Mouse (Mus musculus): ENCODE data around the gene Zc3h13. TPM values are rescaled to one million over a fixed set of nuclear protein-coding genes. Genes with fewer than 3 reads are reported as not detected.

Gene Zc3h13
- 16.2 and 21.7 TPM in 2 replicates for polyA plus RNA-seq (2012; rRNA removed)

DNA sequence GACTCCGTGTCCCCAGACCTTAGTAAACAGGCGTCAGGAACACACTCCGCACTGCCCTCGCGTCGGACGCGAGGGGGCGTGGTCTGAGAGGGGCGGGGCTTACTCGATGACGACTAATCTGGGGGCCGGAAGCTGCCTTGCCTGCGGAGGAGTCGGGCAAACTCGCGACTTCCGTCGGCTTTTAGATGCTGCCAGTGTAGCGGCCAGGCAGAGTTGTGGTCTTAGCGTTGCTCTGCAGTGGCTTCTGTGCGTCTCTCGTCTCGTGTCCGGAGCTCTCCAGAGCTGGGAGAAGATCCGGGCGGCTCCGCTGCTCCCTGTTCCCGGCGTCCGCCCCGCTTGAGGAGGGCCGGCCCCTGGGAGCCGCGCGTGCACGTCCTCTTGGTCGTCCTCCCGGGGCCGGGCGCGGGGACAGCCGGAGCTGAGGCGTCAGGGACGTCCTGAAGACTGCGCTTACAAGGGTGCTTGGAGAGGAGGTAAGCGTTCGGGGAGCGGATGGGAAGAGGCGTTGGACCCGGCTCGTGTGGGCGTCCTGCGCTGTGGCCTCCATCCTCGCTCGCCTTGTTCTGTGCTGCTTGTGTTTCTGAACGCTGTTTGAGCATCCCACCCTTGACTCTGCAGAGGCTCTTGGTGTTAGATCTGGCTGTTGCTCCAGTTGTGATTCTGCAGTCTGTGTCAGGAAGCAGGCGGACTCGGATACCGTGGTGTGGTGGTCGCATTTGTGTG lies at the start of gene Zc3h13:
Gene Zc3h13 (plus strand): TSS at position 181 of the 723 bp plus-strand sequence.
- DNase-seq (ENCODE audit: low spot score), result peak; percentile 94

DNA sequence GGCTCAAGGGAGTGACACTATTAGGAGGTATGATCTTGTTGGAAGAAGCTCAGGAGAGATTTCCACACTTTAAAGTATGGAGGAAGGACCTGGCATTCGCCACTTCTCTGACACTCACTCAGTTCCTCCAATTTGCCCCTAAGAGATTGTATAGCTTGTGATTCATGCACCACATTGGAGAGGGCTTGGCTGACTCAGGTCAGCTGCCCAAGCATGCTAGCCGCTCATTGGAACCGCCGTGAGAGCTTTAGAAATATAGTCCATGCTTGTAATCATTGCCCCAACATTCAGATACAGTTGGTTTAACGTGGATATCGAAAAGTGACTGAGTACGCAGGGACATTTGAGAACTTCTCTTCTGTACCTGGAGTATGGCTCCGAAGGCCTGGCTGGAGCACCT lies 48.6 kb upstream of the Zc3h13 start:
- no peak for DNase-seq (ENCODE audit: low spot score)

DNA sequence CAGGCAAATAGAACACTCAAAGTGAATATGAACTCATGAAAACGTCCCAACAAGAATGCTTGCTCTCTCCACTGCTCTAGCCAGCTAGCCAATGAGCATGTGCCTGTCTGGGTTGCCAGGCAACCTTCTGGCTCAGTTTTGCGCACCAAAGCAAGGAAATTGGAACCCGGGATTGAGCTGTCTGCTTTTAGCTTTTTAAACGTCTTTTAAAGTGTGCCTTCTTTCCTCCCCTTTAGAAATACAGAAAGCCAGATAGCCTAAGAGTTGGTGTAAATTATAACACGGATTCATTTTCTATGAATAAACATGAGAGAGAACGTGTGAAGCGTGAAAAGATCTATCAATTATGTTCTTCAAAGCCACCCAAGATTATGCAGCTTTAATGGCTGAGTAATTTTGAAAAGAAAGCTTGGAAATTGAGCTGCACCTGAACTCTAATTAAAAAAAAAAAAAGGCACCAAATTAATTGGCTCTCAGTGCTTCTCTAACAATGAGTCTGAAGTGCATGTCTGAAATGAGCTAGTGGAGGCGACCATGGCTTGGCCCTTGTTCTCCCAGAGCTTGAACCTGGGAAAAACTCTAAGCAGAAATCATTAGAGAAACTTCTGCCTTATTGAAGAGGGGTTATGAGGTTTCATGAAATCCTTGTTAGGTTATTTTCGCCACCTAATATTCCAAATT lies 48.1 kb upstream of the Zc3h13 start:
- no peak for DNase-seq (ENCODE audit: low spot score)

DNA sequence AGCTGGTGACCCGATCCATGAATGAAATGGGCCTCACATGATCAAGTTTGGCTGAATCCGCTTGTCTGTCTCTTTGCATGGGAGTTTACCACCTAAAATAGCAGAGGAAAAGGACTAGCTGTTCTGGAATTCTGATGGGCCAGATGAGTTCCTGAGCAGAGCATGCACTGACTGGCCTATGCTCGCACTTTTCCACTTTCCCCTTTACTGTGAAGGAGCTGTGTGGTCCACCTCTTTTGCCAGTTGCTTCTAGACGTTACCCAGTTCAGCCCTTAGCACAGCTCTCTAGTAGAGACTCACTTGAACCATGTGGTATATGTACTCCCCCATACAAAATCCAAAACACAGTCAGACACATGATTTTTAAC lies 47.6 kb upstream of the Zc3h13 start:
- no peak for DNase-seq (ENCODE audit: low spot score)

DNA sequence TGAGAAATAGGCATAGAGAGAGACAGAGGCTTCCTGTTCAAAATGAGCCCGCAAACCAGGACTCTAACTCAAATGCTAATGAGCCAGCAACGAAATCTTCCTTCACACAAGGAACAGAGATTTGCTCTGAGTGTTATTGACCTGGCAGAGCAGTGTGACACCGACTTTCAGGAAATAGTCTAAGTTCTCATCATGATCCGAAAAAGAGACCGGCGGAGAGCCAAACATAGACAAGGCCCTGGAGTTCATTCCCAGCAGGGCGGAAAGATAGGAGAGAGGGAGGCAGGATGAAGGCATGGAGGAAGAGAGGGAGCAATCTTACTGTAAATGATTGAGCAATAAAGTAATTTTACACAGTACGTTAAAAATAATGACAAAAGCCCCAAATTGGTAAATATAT lies 47.1 kb upstream of the Zc3h13 start:
- no peak for DNase-seq (ENCODE audit: low spot score)

DNA sequence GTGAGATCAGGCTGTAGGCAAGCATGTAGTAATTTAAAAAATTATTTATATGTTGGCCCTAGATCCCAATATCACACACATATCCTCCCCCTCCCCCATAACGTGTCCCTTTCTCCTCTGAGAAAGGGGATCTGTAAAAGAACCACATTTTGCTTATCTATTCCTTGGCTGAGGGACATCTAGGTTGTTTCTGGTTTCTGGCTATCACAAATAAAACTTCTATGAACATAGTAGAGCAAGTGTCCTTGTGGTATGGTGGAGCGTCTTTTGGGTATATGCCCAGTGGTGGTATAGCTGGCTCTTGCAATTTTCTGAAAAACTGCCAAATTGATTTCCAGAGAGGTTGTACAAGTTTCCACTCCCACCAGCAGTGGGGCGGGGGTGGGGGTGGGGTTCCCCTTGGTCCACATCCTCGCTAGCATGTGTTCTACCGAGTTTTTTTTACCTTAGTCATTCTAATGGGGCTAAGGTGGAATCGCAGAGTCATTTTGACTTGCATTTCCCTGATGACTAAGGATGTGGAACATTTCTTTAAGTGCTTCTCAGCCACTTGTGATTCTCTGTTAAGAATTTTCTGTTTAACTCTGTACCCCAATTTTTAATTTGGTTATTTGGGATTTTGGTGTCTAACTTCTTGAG lies 46.0 kb upstream of the Zc3h13 start:
- DNase-seq (ENCODE audit: low spot score), result no peak

DNA sequence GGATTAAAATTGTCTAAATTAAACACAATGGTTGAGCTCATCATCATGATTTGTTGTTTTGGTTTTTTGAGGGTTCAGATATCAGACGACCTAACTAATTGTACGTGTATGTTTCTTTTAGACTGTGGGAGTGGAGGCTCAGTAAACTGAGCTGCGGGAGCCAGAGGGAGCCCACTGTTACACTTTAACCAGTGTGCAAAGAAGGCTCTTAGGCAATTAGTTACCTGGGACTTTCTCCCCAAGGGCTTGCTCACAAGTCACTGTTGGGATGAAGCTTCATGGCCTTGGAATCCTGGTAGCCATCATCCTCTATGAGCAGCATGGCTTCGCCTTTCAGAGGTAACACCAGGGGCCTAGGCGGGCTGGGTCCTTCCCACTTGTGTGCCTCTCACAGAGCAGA lies 42.1 kb upstream of the Zc3h13 start, which contains the start of gene Cpb2:
Gene Cpb2 (plus strand): TSS at position 201 of the 400 bp plus-strand sequence.
- DNase-seq (ENCODE audit: low spot score), result no peak

DNA sequence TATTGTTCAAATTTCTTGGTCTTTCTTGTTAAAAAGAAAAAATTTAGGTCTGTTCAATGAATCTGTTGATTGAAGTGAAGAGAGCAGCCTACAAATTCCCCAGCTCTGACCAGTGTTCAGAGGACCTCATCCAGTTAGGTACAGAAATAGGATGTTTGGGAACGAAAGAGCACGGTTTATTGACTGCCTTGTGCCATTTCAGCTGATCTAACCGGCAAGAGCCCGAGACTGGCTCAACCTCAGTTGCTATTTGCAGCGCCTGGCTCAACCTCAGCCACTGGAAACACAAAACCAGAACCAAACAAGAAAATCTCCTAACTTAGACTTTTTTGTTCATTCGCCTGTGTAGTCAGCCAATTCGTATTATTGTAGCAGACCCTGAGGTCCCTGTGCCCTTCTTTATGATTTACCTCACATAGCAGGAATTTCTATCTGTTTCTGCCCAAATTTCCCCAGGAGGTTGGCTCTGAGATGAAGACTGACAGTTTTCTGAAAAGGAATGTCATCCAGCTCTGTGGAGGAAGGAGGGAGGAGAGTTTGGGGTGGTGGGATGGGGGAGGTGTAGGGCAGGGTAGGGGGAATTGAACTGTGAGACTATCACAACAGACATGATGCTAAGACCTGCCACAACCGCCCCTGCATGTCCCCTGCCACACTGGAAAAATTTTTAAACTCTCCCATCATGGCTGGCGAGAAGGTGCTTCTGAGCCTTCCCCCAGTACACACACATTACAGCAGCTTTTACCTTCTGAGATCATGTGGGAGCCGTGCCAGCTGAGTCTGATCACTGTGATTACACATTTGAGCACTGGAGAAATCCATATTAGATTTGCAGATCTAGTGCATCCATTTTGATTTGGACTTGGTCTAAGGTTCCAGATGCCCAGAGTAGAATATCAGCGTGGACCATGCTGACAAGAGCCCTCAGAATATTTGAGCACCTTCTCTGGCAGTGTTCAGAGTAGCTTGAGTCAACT lies 37.9 kb upstream of the Zc3h13 start:
- DNase-seq (ENCODE audit: low spot score), result no peak

DNA sequence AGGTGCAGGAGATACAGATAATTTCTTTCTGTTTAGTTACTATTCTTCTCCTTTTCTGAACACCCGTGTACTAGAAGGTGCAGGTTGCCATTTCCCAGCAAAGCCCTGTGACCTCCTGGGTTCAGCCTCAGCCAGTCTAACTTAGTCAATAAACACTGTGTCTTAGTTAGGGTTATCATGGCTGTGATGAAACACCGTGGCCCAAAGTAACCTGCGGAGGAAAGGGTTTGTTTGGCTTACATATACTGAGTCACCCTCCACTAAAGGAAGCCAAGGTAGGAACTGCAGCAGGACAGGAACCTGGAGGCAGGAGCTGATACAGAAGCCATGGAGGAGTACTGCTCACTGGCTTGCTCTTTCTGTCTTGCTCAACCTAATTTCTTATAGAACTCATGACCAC lies 33.7 kb upstream of the Zc3h13 start:
- no peak for DNase-seq (ENCODE audit: low spot score)

DNA sequence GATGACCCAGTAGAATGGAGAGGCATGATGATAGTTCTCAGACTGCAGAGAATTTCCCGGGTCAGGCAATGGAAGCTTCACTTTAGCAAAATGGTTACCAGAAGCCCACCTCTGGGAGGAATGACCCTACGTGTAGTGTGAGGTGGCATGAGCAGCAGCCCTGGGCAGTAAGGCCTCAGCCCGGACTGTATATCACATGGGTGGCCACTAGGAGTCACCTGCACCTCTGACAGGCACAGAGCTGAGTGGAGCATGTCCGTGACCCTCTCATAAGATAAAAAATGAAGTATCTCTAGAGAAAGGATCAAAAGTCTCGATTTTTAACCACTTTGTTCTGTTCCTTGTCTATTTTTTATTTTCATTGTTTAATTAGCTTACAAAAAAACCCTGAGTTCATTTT lies 27.7 kb upstream of the Zc3h13 start:
- no peak for DNase-seq (ENCODE audit: low spot score)

DNA sequence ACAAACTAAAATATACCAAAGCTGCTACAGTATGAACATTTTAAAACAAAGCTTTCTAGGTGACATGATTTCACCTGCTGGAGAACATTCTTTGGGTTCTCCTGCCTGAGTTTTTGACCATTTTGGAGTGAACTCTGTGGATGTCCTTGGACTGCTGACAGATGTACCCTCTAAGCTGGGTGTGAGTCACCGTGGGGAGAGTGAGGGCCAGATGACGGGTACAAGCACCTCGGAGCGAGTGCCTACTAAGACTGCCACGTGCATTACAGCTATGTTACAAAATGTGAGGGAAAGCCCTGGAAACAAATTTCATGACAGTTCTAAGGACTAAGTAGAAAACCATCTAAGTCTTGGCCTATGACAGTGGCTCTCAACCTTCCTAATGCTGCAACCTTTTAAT lies 14.6 kb upstream of the Zc3h13 start:
- no peak for DNase-seq (ENCODE audit: low spot score)

DNA sequence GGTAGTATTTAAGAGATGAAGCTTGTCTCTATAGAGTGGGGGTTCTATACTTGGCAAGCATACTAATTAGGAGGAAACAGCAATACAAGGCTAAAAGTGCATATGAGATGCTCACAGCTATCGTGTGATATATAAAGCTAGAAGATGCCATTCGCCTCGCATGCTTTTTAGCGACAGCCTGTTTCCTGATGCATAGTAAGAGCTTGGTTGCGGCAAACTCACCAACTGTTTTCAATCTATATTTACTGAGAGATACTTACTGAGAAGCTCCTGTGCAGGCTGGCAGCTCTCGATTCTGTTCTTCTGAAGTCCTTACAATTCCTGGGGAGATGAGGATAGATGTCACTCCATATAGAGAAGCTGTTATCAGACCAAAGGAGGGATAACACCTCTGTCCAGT lies 4.5 kb upstream of the Zc3h13 start:
- DNase-seq (ENCODE audit: low spot score), result no peak

DNA sequence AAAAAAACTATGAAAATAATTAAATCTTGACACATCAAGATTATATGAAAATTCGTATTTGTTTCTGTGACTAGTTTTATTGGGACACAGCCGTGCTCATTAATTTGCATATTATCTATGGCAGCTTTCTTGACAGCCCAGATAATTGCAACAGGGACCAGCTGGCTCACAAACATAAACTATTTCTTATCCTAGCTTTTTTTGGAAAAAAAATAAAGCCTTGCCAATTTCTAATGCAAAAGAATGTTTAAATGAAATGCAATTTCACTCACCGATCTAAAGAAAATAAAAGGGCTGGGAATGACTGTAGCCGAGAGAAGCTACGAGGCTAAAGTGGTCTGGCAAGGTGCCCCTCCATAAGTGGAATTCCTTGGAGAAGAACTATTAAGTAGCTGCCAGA lies 3.8 kb upstream of the Zc3h13 start:
- no peak for DNase-seq (ENCODE audit: low spot score)

DNA sequence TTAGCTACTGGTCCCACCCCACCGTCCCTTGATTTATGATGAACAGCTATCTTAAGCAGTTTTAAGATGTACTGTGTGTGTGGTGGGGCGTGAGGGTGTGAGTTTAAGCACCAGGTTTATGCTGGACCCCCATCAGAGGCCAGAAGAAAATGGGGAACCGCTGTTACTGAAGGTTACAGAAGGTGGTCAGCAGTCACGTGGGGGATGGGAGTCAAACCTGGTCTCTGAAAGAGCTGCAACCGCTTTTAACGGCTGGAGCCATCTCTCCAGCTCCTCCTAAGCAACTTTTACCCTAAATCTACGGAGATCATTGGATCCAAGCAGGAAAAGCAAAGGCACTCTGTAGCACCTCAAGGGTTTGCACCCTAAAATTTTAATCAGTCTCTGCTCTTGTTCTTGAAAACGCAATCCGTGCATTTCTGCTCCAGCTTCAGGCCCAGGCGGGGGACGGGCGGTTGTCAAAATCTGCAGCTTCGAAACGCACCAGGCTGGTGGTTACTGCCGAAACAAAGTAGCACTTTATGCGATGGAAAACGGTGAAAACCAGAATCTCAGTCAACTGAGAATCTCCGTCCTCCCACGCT lies 472 bp upstream of the Zc3h13 start:
- peak; percentile 20 for DNase-seq (ENCODE audit: low spot score)

DNA sequence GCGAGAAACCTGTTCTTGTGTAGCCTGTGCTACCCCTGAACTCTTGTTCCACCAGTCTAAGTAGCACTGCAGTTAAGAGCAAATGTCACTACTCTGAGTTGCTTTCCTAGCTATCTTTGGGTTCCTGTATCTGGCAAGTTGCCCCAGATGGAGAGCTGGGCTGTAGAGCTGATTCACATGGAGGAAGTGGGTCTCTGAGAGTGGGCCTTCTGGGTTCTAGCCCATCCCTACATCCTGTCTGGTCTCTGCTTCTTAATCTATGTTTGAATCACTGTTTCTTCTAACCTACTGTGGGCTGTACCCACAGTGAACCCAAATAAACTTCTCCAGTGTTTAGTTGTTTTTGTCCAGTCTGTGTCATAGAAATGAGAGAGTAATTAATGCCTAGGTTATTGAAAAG lies 16.9 kb downstream of the Zc3h13 start:
- DNase-seq (ENCODE audit: low spot score), result no peak

DNA sequence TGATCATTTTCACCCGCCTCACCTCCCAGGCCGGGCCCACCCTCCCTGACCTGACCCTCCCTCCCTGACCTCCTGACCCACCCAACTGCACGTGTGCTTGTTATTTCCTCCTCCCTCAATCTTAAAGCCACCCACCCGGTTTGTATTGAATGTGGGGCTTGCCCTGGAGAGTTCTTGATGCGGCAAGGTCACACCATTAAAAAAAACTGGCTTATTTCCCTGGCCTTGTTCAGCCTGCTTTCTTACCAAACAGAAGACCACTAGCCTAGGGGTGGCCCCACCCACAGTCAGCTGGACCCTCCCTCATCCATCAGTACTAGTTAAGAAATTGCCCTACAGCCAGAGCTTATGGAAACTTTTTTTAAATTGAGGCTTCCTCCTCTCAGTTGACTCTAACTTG lies 19.6 kb downstream of the Zc3h13 start:
- DNase-seq (ENCODE audit: low spot score), result no peak

DNA sequence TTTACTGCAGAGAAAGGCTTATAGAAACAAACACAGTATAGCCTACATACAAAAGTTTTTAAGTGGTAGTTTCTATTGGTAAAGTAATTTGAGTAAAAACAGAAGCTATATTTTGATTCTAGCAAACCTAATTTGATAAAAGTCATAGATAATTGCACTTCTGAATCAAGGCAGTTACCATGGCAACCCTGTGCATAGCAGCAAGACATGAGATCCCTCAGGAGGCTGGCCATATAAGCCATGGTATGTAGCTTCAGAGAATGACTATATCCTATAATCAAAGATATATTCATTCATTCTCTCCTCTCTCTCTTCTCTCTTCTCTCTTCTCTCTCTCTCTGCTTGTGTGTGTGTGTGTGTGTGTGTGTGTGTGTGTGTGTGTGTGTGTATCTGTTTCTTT lies 23.7 kb downstream of the Zc3h13 start:
- no peak for DNase-seq (ENCODE audit: low spot score)

DNA sequence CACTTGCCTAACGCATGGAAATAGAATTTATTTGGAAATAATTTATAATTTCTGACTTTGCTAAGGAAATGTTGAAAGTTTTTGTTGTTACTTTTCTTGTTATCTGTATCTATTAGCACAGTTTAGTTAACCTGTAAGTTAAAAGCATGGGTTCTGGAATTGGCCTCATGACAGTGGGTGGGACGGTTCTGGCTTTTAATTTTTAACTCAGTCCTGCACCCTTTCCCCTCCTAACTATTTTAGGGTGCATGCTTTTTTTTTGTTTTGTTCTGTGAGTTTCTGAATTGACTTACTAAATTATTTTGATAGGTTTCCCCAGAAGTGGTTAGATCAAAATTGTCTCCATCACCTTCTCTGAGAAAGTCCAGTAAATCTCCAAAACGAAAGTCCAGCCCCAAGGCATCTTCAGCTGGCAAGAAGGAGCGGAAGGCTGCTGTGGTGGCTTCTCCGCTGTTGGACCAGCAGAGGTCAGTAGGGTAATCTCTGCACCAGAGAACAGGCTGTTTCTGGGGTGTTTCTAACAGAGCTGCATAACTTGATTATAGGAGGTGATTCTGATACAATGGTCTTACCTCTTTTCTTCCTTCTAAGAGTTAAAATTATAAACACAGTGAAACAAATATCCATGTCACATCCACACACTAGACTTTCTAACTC lies 25.3 kb downstream of the Zc3h13 start:
- DNase-seq (ENCODE audit: low spot score), result no peak

DNA sequence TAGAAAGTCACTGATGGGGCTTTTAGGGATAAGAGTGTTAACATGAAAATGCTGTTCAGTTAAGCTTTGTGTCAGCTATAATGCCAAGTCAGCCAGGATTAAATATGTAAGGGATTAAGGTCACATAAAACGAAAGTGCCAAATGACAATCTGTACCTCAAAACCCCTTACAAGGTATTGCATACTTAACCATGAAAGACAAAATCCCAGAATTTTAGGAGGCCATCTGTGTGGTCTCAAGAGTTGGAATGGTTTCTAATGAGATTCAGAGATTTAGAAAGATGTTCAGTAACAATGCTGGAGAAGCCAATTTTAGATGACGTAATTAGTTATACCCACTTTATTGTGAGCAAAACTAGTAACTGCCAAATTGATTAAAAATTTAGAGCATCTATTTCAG lies 30.3 kb downstream of the Zc3h13 start:
- no peak for DNase-seq (ENCODE audit: low spot score)

DNA sequence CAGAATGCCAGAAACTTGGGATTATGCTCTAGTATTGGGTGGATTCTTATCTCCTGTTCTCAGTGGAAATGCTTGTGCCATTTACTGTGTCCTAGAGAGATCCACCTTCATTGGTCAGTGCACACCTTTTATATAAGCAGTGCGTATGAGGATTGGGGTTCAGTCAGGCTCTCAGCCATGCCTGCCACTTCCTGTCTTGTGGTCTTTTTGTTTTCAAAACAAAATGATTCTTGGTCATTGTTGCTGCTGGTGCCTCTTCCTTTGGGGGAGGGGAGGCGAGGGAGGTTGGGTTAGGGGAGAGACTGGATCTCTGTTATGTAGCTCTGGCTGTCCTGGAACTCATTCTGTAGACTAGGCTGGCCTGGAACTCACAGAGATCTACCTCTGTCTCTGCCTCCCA lies 34.6 kb downstream of the Zc3h13 start:
- DNase-seq (ENCODE audit: low spot score), result no peak

DNA sequence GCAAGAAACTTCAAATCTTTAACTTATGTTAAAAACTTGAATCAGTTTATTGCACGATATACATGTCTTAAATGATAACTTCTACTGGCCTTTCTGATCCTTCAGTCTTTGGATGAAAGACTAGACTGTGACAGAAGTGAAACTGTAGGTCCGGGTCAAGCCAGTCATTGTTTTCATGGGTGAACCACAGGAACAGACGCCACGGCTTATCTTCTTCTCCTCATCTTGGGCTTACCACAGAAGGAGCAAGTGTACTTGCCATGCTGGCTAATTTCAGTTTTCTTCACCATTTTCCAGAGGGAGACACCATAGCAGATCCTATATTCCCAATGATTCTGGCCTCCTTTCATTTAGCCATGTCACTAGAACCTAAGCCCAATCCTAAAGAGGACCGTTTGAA lies 36.1 kb downstream of the Zc3h13 start:
- DNase-seq (ENCODE audit: low spot score), result no peak
